Comparison of ENCODE assay signal across 1 mouse cellular context in genomic region chr10:128895952-128896693, GRCm38 (mm10).
TF ChIP-seq lines count a peak whose summit lies in the region.

No protein-coding gene starts in this region.

TF ChIP-seq in CH12.LX, 34 proteins besides CTCF, POLR2A, EP300 and RAD21 (continued from another document):
- no peak for TF ChIP-seq MXI1 (IDR thresholded peaks at IDR 0.05; ENCODE audit: low read depth, low read length)
